Mouse (Mus musculus) heart, postnatal 10 days (tissue): ENCODE results near the gene Lrrc1. TPM values are rescaled to one million over a fixed set of nuclear protein-coding genes. Genes with fewer than 3 reads are reported as not detected.

ENCODE experiments used
- DNase-seq, 2 experiments: peaks; one replicate each; pipeline ENCODE4 v3.0.0; 2021
- intact Hi-C: fragments of 180-260 bp; cut with DNase I; formaldehyde crosslinking; loops from one replicate; pipeline ENCODE4 v1.15.1; 2025
- total RNA-seq, 2 experiments: library from RNA; stranded (reverse); gene quantifications; 2 replicates each; pipeline ENCODE4 v1.2.3; 2021

The Lrrc1 gene
- total RNA-seq, 2 experiments from 2014 or later = 26.2 to 32.5 TPM

- intact Hi-C loops = loop anchor here (2.0 to 5.0 kb wide), 3 partner anchors 76 to 211 kb away; partner anchors contain the start of gene Gclc
- DNase-seq = peak; percentile 71 to 73
Measured at GRCm38 (mm10) chr9:77543351-77544321, 1.0 kb downstream of the Lrrc1 start.

- intact Hi-C loops = loop anchor here (5.0 kb wide), 2 partner anchors 74 to 114 kb away; no protein-coding TSS in a partner anchor
- no peak for DNase-seq
Measured at GRCm38 (mm10) chr9:77541556-77541955, 3.1 kb downstream of the Lrrc1 start.

- no peak for DNase-seq
- intact Hi-C loops = no loop called here
Measured at GRCm38 (mm10) chr9:77539232-77539631, 5.4 kb downstream of the Lrrc1 start.

GRCm38 (mm10) chr9:77537357-77537756 lies 7.3 kb downstream of the Lrrc1 start:
- DNase-seq = no peak
- intact Hi-C loops = loop anchor here (2.0 kb wide), 1 partner anchor 61 kb away; no protein-coding TSS in a partner anchor

- intact Hi-C loops = loop anchor here (2.0 kb wide), 1 partner anchor 60 kb away; no protein-coding TSS in a partner anchor
- DNase-seq = no peak
Measured at GRCm38 (mm10) chr9:77536832-77537231, 7.8 kb downstream of the Lrrc1 start.

- intact Hi-C loops = loop anchor here (2.0 kb wide), 1 partner anchor 59 kb away; no protein-coding TSS in a partner anchor
Measured at GRCm38 (mm10) chr9:77536286-77536685, 8.4 kb downstream of the Lrrc1 start.

GRCm38 (mm10) chr9:77535021-77535744 lies 9.5 kb downstream of the Lrrc1 start:
- intact Hi-C loops = no loop called here

More at GRCm38 (mm10) chr9:77536286-77536685, 8.4 kb downstream of the Lrrc1 start:
- DNase-seq = no peak

GRCm38 (mm10) chr9:77528379-77529041 lies 16.2 kb downstream of the Lrrc1 start:
- intact Hi-C loops = no loop called here
- DNase-seq = no peak

More at GRCm38 (mm10) chr9:77535021-77535744, 9.5 kb downstream of the Lrrc1 start:
- DNase-seq = no peak

- DNase-seq = no peak
- intact Hi-C loops = no loop called here
Measured at GRCm38 (mm10) chr9:77527170-77527569, 17.5 kb downstream of the Lrrc1 start.

GRCm38 (mm10) chr9:77526715-77527114 lies 18.0 kb downstream of the Lrrc1 start:
- intact Hi-C loops = no loop called here
- peak; percentile 65 to 66 for DNase-seq

- intact Hi-C loops = no loop called here
Measured at GRCm38 (mm10) chr9:77525595-77526295, 18.9 kb downstream of the Lrrc1 start.

GRCm38 (mm10) chr9:77523793-77524192 lies 20.9 kb downstream of the Lrrc1 start:
- intact Hi-C loops = no loop called here
- DNase-seq = no peak

More at GRCm38 (mm10) chr9:77525595-77526295, 18.9 kb downstream of the Lrrc1 start:
- no peak for DNase-seq

- intact Hi-C loops = no loop called here
- no peak for DNase-seq
Measured at GRCm38 (mm10) chr9:77522476-77522875, 22.2 kb downstream of the Lrrc1 start.

GRCm38 (mm10) chr9:77519198-77519597 lies 25.5 kb downstream of the Lrrc1 start:
- intact Hi-C loops = loop anchor here (5.0 kb wide), 1 partner anchor 1022 kb away; no protein-coding TSS in a partner anchor

GRCm38 (mm10) chr9:77516782-77517364 lies 27.8 kb downstream of the Lrrc1 start:
- DNase-seq = no peak
- intact Hi-C loops = loop anchor here (5.0 kb wide), 1 partner anchor 1020 kb away; no protein-coding TSS in a partner anchor

More at GRCm38 (mm10) chr9:77519198-77519597, 25.5 kb downstream of the Lrrc1 start:
- DNase-seq = no peak

GRCm38 (mm10) chr9:77513892-77514291 lies 30.8 kb downstream of the Lrrc1 start:
- intact Hi-C loops = no loop called here
- DNase-seq = no peak

- intact Hi-C loops = no loop called here
- DNase-seq = no peak
Measured at GRCm38 (mm10) chr9:77512220-77512619, 32.5 kb downstream of the Lrrc1 start.

GRCm38 (mm10) chr9:77510574-77510973 lies 34.1 kb downstream of the Lrrc1 start:
- intact Hi-C loops = no loop called here
- no peak for DNase-seq

- DNase-seq = no peak
- intact Hi-C loops = no loop called here
Measured at GRCm38 (mm10) chr9:77507743-77508394, 36.8 kb downstream of the Lrrc1 start.
